Mouse (Mus musculus): ENCODE data around the gene Pold4. TPM values are rescaled to one million over a fixed set of nuclear protein-coding genes. Genes with fewer than 3 reads are reported as not detected.

The Pold4 gene
- polyA plus RNA-seq, 1 experiment from 2014 or later, result 25.5 TPM

GRCm38 (mm10) chr19:4229451-4230076, 2.1 kb upstream of the Pold4 start:
- peak; percentile 39 for ATAC-seq (ENCODE audit: insufficient number of reproducible peaks, insufficient read depth, low FRiP score, low read depth)
- H3K4me2 ChIP-seq (replicated peaks; ENCODE audit: low read depth, low read length), result no peak overlapping the region
- 0 out of 2 replicates have a peak overlapping the region, but pooled peaks have one; percentile 18 for H3K9ac ChIP-seq (replicated peaks; ENCODE audit: low read depth, low read length)
- peaks cover 24% of the 10 kb centered on the region; the same call in 1 of the 2 replicates for H3K4me1 ChIP-seq (ENCODE audit: control insufficient read depth, insufficient read depth, low read length)
- WGBS, result 31% methylated on average over 9 of the region's 9 CpGs
- peak overlapping the region; percentile 44; the same call in 1 of the 2 replicates for H3K27ac ChIP-seq (ENCODE audit: low read length)
- H3K4me3 ChIP-seq (ENCODE audit: low read depth, low read length), result no peak overlapping the region
- no peaks in the 10 kb centered on the region for H3K36me3 ChIP-seq (ENCODE audit: control insufficient read depth, insufficient read depth, low read length)
- H3K9me3 ChIP-seq (ENCODE audit: control insufficient read depth, low read depth, low read length), result no peaks in the 10 kb centered on the region
- H3K27me3 ChIP-seq (ENCODE audit: control insufficient read depth, insufficient read depth, low read length), result no peaks in the 10 kb centered on the region

- Histone ChIP-seq H3K4me2 (replicated peaks; ENCODE audit: low read depth, low read length) (no peak overlapping the region), H3K9me3 (ENCODE audit: control insufficient read depth, low read depth, low read length) (no peaks in the 10 kb centered on the region), H3K27ac (ENCODE audit: low read length) (peak overlapping the region; percentile 44; the same call in 1 of the 2 replicates), H3K36me3 (ENCODE audit: control insufficient read depth, insufficient read depth, low read length) (no peaks in the 10 kb centered on the region), H3K27me3 (ENCODE audit: control insufficient read depth, insufficient read depth, low read length) (no peaks in the 10 kb centered on the region), H3K4me1 (ENCODE audit: control insufficient read depth, insufficient read depth, low read length) (peaks cover 24% of the 10 kb centered on the region; the same call in 1 of the 2 replicates), H3K4me3 (ENCODE audit: low read depth, low read length) (no peak overlapping the region), H3K9ac (replicated peaks; ENCODE audit: low read depth, low read length) (no peak overlapping the region)
- 72% methylated on average over 8 of the region's 8 CpGs for WGBS
- no peak for ATAC-seq (ENCODE audit: insufficient number of reproducible peaks, insufficient read depth, low FRiP score, low read depth)
Observed at GRCm38 (mm10) chr19:4230415-4230814, 1.3 kb upstream of the Pold4 start.

GRCm38 (mm10) chr19:4232186-4232572, 480 bp downstream of the Pold4 start:
- Histone ChIP-seq H3K27ac (ENCODE audit: low read length) (peak overlapping the region; percentile 66; the same call in 1 of the 2 replicates), H3K9me3 (ENCODE audit: control insufficient read depth, low read depth, low read length) (no peaks in the 10 kb centered on the region), H3K4me2 (replicated peaks; ENCODE audit: low read depth, low read length) (peak overlapping the region; percentile 57), H3K27me3 (ENCODE audit: control insufficient read depth, insufficient read depth, low read length) (no peaks in the 10 kb centered on the region), H3K36me3 (ENCODE audit: control insufficient read depth, insufficient read depth, low read length) (no peaks in the 10 kb centered on the region), H3K4me1 (ENCODE audit: control insufficient read depth, insufficient read depth, low read length) (peaks cover 24% of the 10 kb centered on the region; the same call in 1 of the 2 replicates), H3K4me3 (ENCODE audit: low read depth, low read length) (peak overlapping the region; percentile 41), H3K9ac (replicated peaks; ENCODE audit: low read depth, low read length) (peak overlapping the region; percentile 37)
- no peak for ATAC-seq (ENCODE audit: insufficient number of reproducible peaks, insufficient read depth, low FRiP score, low read depth)
- WGBS, result 33% methylated on average over 2 of the region's 2 CpGs

GRCm38 (mm10) chr19:4232651-4233050, 952 bp downstream of the Pold4 start:
- H3K27me3 ChIP-seq (ENCODE audit: control insufficient read depth, insufficient read depth, low read length), result no peaks in the 10 kb centered on the region
- no peaks in the 10 kb centered on the region for H3K36me3 ChIP-seq (ENCODE audit: control insufficient read depth, insufficient read depth, low read length)
- H3K27ac ChIP-seq (ENCODE audit: low read length), result no peak overlapping the region
- H3K9me3 ChIP-seq (ENCODE audit: control insufficient read depth, low read depth, low read length), result no peaks in the 10 kb centered on the region
- H3K4me3 ChIP-seq (ENCODE audit: low read depth, low read length), result no peak overlapping the region
- peak overlapping the region; percentile 57 for H3K4me2 ChIP-seq (replicated peaks; ENCODE audit: low read depth, low read length)
- ATAC-seq (ENCODE audit: insufficient number of reproducible peaks, insufficient read depth, low FRiP score, low read depth), result no peak
- WGBS, result 76% methylated on average over 7 of the region's 7 CpGs
- 0 out of 2 replicates have a peak overlapping the region, but pooled peaks have one; percentile 10 for H3K9ac ChIP-seq (replicated peaks; ENCODE audit: low read depth, low read length)
- H3K4me1 ChIP-seq (ENCODE audit: control insufficient read depth, insufficient read depth, low read length), result peaks cover 24% of the 10 kb centered on the region; the same call in 1 of the 2 replicates

GRCm38 (mm10) chr19:4234548-4234947, 2.8 kb downstream of the Pold4 start:
- Histone ChIP-seq H3K9me3 (ENCODE audit: control insufficient read depth, low read depth, low read length) (no peaks in the 10 kb centered on the region), H3K27me3 (ENCODE audit: control insufficient read depth, insufficient read depth, low read length) (no peaks in the 10 kb centered on the region), H3K4me2 (replicated peaks; ENCODE audit: low read depth, low read length) (no peak overlapping the region), H3K9ac (replicated peaks; ENCODE audit: low read depth, low read length) (no peak overlapping the region), H3K4me1 (ENCODE audit: control insufficient read depth, insufficient read depth, low read length) (peaks cover 21% of the 10 kb centered on the region; the same call in 1 of the 2 replicates), H3K36me3 (ENCODE audit: control insufficient read depth, insufficient read depth, low read length) (no peaks in the 10 kb centered on the region), H3K27ac (ENCODE audit: low read length) (no peak overlapping the region), H3K4me3 (ENCODE audit: low read depth, low read length) (no peak overlapping the region)
- 75% methylated on average over 4 of the region's 4 CpGs for WGBS
- ATAC-seq (ENCODE audit: insufficient number of reproducible peaks, insufficient read depth, low FRiP score, low read depth), result no peak

GRCm38 (mm10) chr19:4240247-4240668, 8.6 kb downstream of the Pold4 start:
- no peaks in the 10 kb centered on the region for H3K36me3 ChIP-seq (ENCODE audit: control insufficient read depth, insufficient read depth, low read length)
- no peak overlapping the region for H3K9ac ChIP-seq (replicated peaks; ENCODE audit: low read depth, low read length)
- ATAC-seq (ENCODE audit: insufficient number of reproducible peaks, insufficient read depth, low FRiP score, low read depth), result no peak
- no peak overlapping the region for H3K27ac ChIP-seq (ENCODE audit: low read length)
- 51% methylated on average over 8 of the region's 8 CpGs for WGBS
- no peak overlapping the region for H3K4me3 ChIP-seq (ENCODE audit: low read depth, low read length)
- no peak overlapping the region for H3K4me2 ChIP-seq (replicated peaks; ENCODE audit: low read depth, low read length)
- H3K4me1 ChIP-seq (ENCODE audit: control insufficient read depth, insufficient read depth, low read length), result no peaks in the 10 kb centered on the region
- no peaks in the 10 kb centered on the region for H3K9me3 ChIP-seq (ENCODE audit: control insufficient read depth, low read depth, low read length)
- no peaks in the 10 kb centered on the region for H3K27me3 ChIP-seq (ENCODE audit: control insufficient read depth, insufficient read depth, low read length)

GRCm38 (mm10) chr19:4242416-4242815, 10.7 kb downstream of the Pold4 start:
- Histone ChIP-seq H3K4me3 (ENCODE audit: low read depth, low read length) (no peak overlapping the region), H3K9ac (replicated peaks; ENCODE audit: low read depth, low read length) (no peak overlapping the region), H3K27me3 (ENCODE audit: control insufficient read depth, insufficient read depth, low read length) (no peaks in the 10 kb centered on the region), H3K36me3 (ENCODE audit: control insufficient read depth, insufficient read depth, low read length) (no peaks in the 10 kb centered on the region), H3K4me2 (replicated peaks; ENCODE audit: low read depth, low read length) (no peak overlapping the region), H3K27ac (ENCODE audit: low read length) (no peak overlapping the region), H3K9me3 (ENCODE audit: control insufficient read depth, low read depth, low read length) (no peaks in the 10 kb centered on the region), H3K4me1 (ENCODE audit: control insufficient read depth, insufficient read depth, low read length) (no peaks in the 10 kb centered on the region)
- ATAC-seq (ENCODE audit: insufficient number of reproducible peaks, insufficient read depth, low FRiP score, low read depth), result no peak
- WGBS, result 59% methylated on average over 3 of the region's 3 CpGs

GRCm38 (mm10) chr19:4244775-4245174, 13.1 kb downstream of the Pold4 start:
- Histone ChIP-seq H3K36me3 (ENCODE audit: control insufficient read depth, insufficient read depth, low read length) (no peaks in the 10 kb centered on the region), H3K4me3 (ENCODE audit: low read depth, low read length) (no peak overlapping the region), H3K9ac (replicated peaks; ENCODE audit: low read depth, low read length) (no peak overlapping the region), H3K9me3 (ENCODE audit: control insufficient read depth, low read depth, low read length) (no peaks in the 10 kb centered on the region), H3K27ac (ENCODE audit: low read length) (no peak overlapping the region), H3K4me2 (replicated peaks; ENCODE audit: low read depth, low read length) (no peak overlapping the region), H3K27me3 (ENCODE audit: control insufficient read depth, insufficient read depth, low read length) (no peaks in the 10 kb centered on the region), H3K4me1 (ENCODE audit: control insufficient read depth, insufficient read depth, low read length) (no peaks in the 10 kb centered on the region)
- no peak for ATAC-seq (ENCODE audit: insufficient number of reproducible peaks, insufficient read depth, low FRiP score, low read depth)
- WGBS, result 81% methylated on average over 6 of the region's 6 CpGs

GRCm38 (mm10) chr19:4247010-4247409, 15.3 kb downstream of the Pold4 start:
- no peak for ATAC-seq (ENCODE audit: insufficient number of reproducible peaks, insufficient read depth, low FRiP score, low read depth)
- no peak overlapping the region for H3K4me2 ChIP-seq (replicated peaks; ENCODE audit: low read depth, low read length)
- H3K4me1 ChIP-seq (ENCODE audit: control insufficient read depth, insufficient read depth, low read length), result no peaks in the 10 kb centered on the region
- H3K36me3 ChIP-seq (ENCODE audit: control insufficient read depth, insufficient read depth, low read length), result no peaks in the 10 kb centered on the region
- no peaks in the 10 kb centered on the region for H3K27me3 ChIP-seq (ENCODE audit: control insufficient read depth, insufficient read depth, low read length)
- H3K9me3 ChIP-seq (ENCODE audit: control insufficient read depth, low read depth, low read length), result no peaks in the 10 kb centered on the region
- H3K4me3 ChIP-seq (ENCODE audit: low read depth, low read length), result no peak overlapping the region
- H3K9ac ChIP-seq (replicated peaks; ENCODE audit: low read depth, low read length), result no peak overlapping the region
- no peak overlapping the region for H3K27ac ChIP-seq (ENCODE audit: low read length)
- 60% methylated on average over 1 of the region's 1 CpGs for WGBS

Data from stomach, embryonic 14.5 days (tissue).